Comparison of ENCODE assay signal across 8 mouse cellular contexts in the genomic region with DNA sequence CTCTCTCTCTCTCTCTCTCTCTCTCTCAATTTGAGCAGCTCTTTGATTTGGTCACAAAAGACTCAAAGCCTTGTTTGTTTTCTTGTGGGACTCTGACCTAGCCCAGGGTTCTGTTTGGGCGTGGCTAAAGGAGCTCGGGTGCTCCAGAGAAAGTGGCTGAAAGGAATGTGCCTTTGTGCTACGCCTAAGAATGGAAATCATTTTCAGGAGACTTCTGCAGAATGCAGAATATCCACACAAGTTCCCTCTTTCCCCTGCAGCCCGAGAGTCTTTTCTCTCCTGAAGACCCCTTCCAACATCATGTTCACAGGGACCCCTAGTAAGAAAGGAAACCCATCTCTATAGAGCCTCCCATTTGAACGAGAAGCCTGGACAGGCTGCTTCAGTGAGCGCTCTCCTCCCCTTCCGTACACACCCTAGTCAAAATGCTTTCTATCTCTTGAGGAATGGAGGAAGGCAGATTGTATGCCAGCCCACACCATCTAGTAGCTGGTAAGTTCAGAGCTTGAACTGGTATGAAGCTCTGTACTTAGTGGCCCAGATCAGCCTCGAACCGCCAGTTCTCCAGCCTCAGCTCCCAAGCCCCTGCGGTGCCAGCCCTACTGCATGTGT. TPM values are rescaled to one million over a fixed set of nuclear protein-coding genes. Genes with fewer than 3 reads are reported as not detected.
DNase-seq lines count a peak whose midpoint lies in the region; ATAC-seq and TF ChIP-seq lines count a peak whose summit lies in the region.

No protein-coding gene starts in this region.

- ATAC-seq in forebrain, embryonic 14.5 days, result no peak
- ATAC-seq in frontal cortex, adult (ENCODE audit: low TSS enrichment), result no peak

- H3K36me3 ChIP-seq in forebrain, embryonic 14.5 days (ENCODE audit: control insufficient read depth, insufficient read depth, low read length), result no peaks in the 10 kb centered on the region

- DNase-seq in layer of hippocampus, adult 2 months (ENCODE audit: low spot score in 2 of 2), result no peak
- DNase-seq in layer of hippocampus, adult 8-10 months (ENCODE audit: low spot score in 2 of 2), result no peak
- peak; percentile 70 for DNase-seq in forebrain, embryonic 14.5 days (ENCODE audit: low spot score)
- DNase-seq in kidney, adult 11 months, result peak; percentile 80
- peak; percentile 52 for DNase-seq in lung, postnatal 14 days
- DNase-seq in frontal cortex, postnatal 10 days (ENCODE audit: low spot score in 2 of 2), result no peak
- DNase-seq in cerebellum, adult 8-10 months, result no peak

- peak overlapping the region; percentile 62 for H3K4me2 ChIP-seq in forebrain, embryonic 14.5 days (ENCODE audit: low read length)

- no peak for TF ChIP-seq CTCF in layer of hippocampus, adult 2 months (conservative IDR thresholded peaks at IDR 0.05)

- H3K9ac ChIP-seq in forebrain, embryonic 14.5 days (ENCODE audit: low read length), result peak overlapping the region; percentile 43

- H3K27ac ChIP-seq in layer of hippocampus, adult 2 months, result peak overlapping the region; percentile 98
- H3K27ac ChIP-seq in forebrain, embryonic 14.5 days (ENCODE audit: low read depth, low read length), result peak overlapping the region; percentile 52; the same call in 1 of the 2 replicates

- no peaks in the 10 kb centered on the region for H3K9me3 ChIP-seq in forebrain, embryonic 14.5 days (replicated peaks; ENCODE audit: control insufficient read depth, low read length)

- 31% methylated on average over 10 of the region's 10 CpGs for WGBS in forebrain, embryonic 14.5 days

- H3K27me3 ChIP-seq in forebrain, embryonic 14.5 days (replicated peaks; ENCODE audit: control insufficient read depth, insufficient read depth, low read length), result no peaks in the 10 kb centered on the region

- peak overlapping the region; percentile 61 for H3K4me3 ChIP-seq in layer of hippocampus, adult 2 months
- peak overlapping the region; percentile 35 for H3K4me3 ChIP-seq in forebrain, embryonic 14.5 days (ENCODE audit: low read depth, low read length)

- peaks cover 26% of the 10 kb centered on the region for H3K4me1 ChIP-seq in forebrain, embryonic 14.5 days (ENCODE audit: control insufficient read depth, insufficient read depth, low read length)

RNA-seq across cellular contexts. Expression of a gene that starts 39.6 kb away (rescaled TPM):
- 10 to 100 TPM; 64.5 to 66.8 TPM for total RNA-seq in layer of hippocampus, adult 2 months (2021)
- 10 to 100 TPM; 67.6 to 70.7 (median 69.0) TPM for total RNA-seq in layer of hippocampus, adult 8-10 months (2022)
- polyA plus RNA-seq in forebrain, embryonic 14.5 days (2014; fragmentation: Nextera tagmentation; extraction: Ambion mirVana), result 147 and 161 TPM in 2 replicates

Comparison
In these comparisons a context has a peak if more than half of its experiments do, and no peak if none do; other contexts are left out.
1. DNase-seq: peak in forebrain, embryonic 14.5 days (single experiment), kidney, adult 11 months (single experiment) and lung, postnatal 14 days (single experiment); none in layer of hippocampus, adult 2 months (0 of 2), layer of hippocampus, adult 8-10 months (0 of 2), frontal cortex, postnatal 10 days (0 of 2) and cerebellum, adult 8-10 months (single experiment).